Mouse (Mus musculus) gastrocnemius, adult 2 months (tissue): Measurements from ENCODE around the gene Mboat7. TPM values are rescaled to one million over a fixed set of nuclear protein-coding genes. Genes with fewer than 3 reads are reported as not detected.

Source experiments
- DNase-seq: peaks from one replicate; pipeline ENCODE4 v3.0.0; 2022
- H3K27ac ChIP-seq: fragments of 200-600 bp; 2 replicates; pipeline ENCODE4 v1.8.1; 2022; ENCODE audit warnings: mild to moderate bottlenecking
- H3K4me3 ChIP-seq: fragments of 200-600 bp; 2 replicates; pipeline ENCODE4 v1.8.1; 2022; ENCODE audit warnings: mild to moderate bottlenecking, moderate library complexity
- CTCF ChIP-seq: fragments of 200-600 bp; IDR thresholded peaks from 2 replicates; pipeline ENCODE4 v1.8.1; 2022; ENCODE audit warnings: antibody characterized with exemption, mild to moderate bottlenecking, moderate library complexity
- intact Hi-C: fragments of 180-260 bp; cut with DNase I; formaldehyde crosslinking; loops from one replicate; pipeline ENCODE4 v1.15.1; 2025
- microRNA-seq: library from miRNA; unstranded; fragments of <30 nt; microRNA quantifications from one replicate; pipeline ENCODE4 v1.2.0, GENCODE M21; 2021
- total RNA-seq, 2 experiments: library from RNA; stranded (reverse); gene quantifications; 2 replicates each; pipeline ENCODE4 v1.2.3; 2021

Gene Mboat7
- total RNA-seq, 2 experiments from 2014 or later = 8.9 to 10.1 TPM

DNA sequence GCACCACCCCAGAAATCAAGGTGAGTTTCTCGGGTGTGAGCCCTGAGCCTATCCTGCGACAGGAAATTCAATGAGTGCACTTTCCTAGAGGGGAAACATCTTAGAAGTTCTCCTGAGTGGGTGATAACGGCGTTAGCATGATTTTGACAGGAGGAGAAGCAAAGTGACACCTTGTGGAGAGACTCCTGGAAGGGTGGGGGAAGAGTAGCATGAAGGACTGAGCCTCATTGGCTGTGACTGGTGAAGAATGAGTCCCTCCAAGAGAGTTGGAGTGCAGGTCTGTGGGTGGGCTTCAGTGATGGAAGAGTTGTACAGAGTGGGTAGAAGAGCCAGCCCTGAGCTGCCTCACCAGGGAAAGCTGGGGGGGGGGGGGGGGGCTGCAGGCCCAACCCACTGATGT lies 36.4 kb downstream of the Mboat7 start:
- DNase-seq = no peak
- Histone ChIP-seq H3K27ac (no peak overlapping the region), H3K4me3 (no peak overlapping the region)
- intact Hi-C loops = no loop called here
- no peak for TF ChIP-seq CTCF

- TF ChIP-seq CTCF = no peak
- no peak for DNase-seq
- Histone ChIP-seq H3K27ac (peak overlapping the region; percentile 98), H3K4me3 (peak overlapping the region; percentile 75)
- intact Hi-C loops = loop anchor here (1.0 to 10.0 kb wide), 3 partner anchors 31 to 498 kb away; partner anchors contain the start of genes Mboat7 and Tsen34
Measured at GRCm38 (mm10) chr7:3646641-3647040, 46.7 kb downstream of the Mboat7 start.

GRCm38 (mm10) chr7:3646188-3646587 lies 47.1 kb downstream of the Mboat7 start:
- no peak for TF ChIP-seq CTCF
- intact Hi-C loops = loop anchor here (5.0 to 10.0 kb wide), 2 partner anchors 46 to 499 kb away; partner anchors contain the start of genes Mboat7 and Tsen34
- no peak for DNase-seq
- H3K27ac ChIP-seq = peak overlapping the region; percentile 98
- H3K4me3 ChIP-seq = peak overlapping the region; percentile 75

GRCm38 (mm10) chr7:3645488-3646025 lies 47.8 kb downstream of the Mboat7 start:
- peak overlapping the region; percentile 98 for H3K27ac ChIP-seq
- no peak for DNase-seq
- TF ChIP-seq CTCF = no peak
- intact Hi-C loops = loop anchor here (1.0 to 10.0 kb wide), 3 partner anchors 20 to 499 kb away; partner anchors contain the start of genes Leng1, Mboat7 and Tsen34
- H3K4me3 ChIP-seq = peak overlapping the region; percentile 75

DNA sequence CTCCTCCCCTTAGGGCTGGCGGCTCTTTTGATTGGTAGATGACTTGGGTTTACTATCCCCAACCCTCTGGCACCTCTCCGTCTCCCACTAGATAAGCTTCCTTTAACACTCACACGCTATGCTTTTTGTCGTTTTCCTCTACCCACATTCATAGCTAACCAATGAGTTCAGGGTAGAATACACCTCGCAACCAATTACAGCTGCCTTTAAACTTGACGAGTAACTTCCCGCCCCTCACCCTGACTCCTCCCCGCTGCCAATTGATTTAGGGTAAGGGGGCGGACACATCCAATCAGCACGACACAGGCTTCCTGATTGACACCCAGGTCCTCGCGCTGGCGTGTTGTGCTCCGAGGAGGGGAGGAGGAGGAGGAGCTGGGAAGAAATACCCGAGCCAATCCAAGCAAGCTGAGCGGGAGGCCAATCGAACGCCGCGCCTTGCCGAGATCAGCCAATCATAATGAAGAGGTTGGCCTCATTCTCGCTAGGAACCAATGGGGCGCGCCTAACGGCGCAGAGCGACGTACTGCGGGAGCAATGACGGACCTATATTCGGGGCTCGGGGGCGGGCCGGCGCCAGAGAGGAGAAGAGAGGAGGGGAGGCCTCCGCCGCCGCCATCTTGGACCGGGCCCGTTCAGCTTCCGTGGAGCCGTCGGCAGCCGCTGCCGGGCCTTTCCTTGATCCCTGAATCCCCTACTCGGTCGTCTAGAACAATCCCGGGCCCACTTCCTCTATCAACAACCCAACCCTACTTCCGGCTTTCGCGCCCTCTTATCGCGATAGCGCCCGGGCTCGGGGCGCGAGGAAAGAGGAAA lies 48.4 kb downstream of the Mboat7 start, which contains the start of gene Cnot3:
Cnot3 (plus strand) TSS at position 597 of the 816 bp plus-strand sequence.
- TF ChIP-seq CTCF = no peak
- H3K4me3 ChIP-seq = peak within 1 kb of the TSS; percentile 75
- intact Hi-C loops = loop anchor here (1.0 to 10.0 kb wide), 3 partner anchors 20 to 500 kb away; partner anchors contain the start of genes Leng1, Mboat7 and Tsen34
- DNase-seq = peak; percentile 99
- peak within 1 kb of the TSS; percentile 98 for H3K27ac ChIP-seq

DNA sequence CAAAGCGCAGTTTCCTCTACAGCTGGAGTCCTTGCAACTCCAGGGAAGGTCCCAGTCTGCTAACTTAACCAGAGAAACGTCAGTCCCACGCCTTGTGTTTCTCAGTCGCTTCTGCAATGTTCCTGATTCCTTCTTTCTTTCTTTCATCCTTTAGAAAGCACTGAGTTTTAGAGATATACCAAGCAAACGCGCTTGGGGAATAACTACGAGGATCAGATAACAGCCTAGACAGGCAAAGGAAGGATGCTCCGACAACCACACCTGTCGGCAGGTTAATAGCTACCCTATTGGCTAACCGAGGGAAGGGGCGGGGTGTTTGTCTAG lies 49.0 kb downstream of the Mboat7 start:
- Histone ChIP-seq H3K4me3 (peak overlapping the region; percentile 74), H3K27ac (peak overlapping the region; percentile 87)
- peak; percentile 89 for DNase-seq
- TF ChIP-seq CTCF = no peak
- intact Hi-C loops = loop anchor here (10.0 kb wide), 1 partner anchor 500 kb away; no protein-coding TSS in a partner anchor

DNA sequence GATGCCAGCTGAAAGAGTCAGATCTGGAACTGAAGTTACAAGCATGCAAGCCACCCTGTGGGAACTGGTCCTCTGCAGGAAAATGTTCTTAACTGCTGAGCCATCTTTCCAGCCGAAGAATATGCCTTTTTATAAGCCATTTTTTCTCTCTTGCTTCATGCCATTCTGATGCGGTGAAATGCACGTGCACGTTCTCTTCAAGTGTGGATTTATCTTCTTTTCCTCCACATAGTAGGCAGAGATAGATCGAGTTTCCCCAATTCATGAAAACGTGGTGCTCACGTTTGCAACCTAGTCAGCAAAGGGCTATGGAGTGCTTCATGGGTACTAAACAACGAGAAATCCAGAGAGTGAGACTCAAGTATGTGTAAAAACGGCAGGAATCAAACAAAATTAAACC lies 49.5 kb downstream of the Mboat7 start:
- no peak for DNase-seq
- intact Hi-C loops = loop anchor here (10.0 kb wide), 1 partner anchor 501 kb away; no protein-coding TSS in a partner anchor
- H3K4me3 ChIP-seq = peak overlapping the region; percentile 74
- no peak for TF ChIP-seq CTCF
- H3K27ac ChIP-seq = 0 out of 2 replicates have a peak overlapping the region, but pooled peaks have one; percentile 87

- Histone ChIP-seq H3K27ac (no peak overlapping the region), H3K4me3 (no peak overlapping the region)
- intact Hi-C loops = loop anchor here (10.0 kb wide), 1 partner anchor 501 kb away; no protein-coding TSS in a partner anchor
- no peak for TF ChIP-seq CTCF
- no peak for DNase-seq
Measured at GRCm38 (mm10) chr7:3643412-3643811, 49.9 kb downstream of the Mboat7 start.

- TF ChIP-seq CTCF = no peak
- no peak for DNase-seq
- intact Hi-C loops = no loop called here
- Histone ChIP-seq H3K27ac (peak overlapping the region; percentile 99), H3K4me3 (peak overlapping the region; percentile 90)
Measured at GRCm38 (mm10) chr7:3630478-3630815, 62.9 kb downstream of the Mboat7 start.

GRCm38 (mm10) chr7:3629543-3630477 lies 63.5 kb downstream of the Mboat7 start, which contains the start of the genes Tfpt and Prpf31:
Gene Tfpt, minus strand, starts transcription at chr7:3629929.
Gene Prpf31, plus strand, starts transcription at chr7:3629985.
- peak within 1 kb of the TSS; percentile 90 for H3K4me3 ChIP-seq
- TF ChIP-seq CTCF = no peak
- intact Hi-C loops = loop anchor here (5.0 kb wide), 1 partner anchor 62 kb away; the partner anchor contains the start of genes Mboat7 and Tsen34
- peak; percentile 93 for DNase-seq
- H3K27ac ChIP-seq = peak within 1 kb of the TSS; percentile 99

DNA sequence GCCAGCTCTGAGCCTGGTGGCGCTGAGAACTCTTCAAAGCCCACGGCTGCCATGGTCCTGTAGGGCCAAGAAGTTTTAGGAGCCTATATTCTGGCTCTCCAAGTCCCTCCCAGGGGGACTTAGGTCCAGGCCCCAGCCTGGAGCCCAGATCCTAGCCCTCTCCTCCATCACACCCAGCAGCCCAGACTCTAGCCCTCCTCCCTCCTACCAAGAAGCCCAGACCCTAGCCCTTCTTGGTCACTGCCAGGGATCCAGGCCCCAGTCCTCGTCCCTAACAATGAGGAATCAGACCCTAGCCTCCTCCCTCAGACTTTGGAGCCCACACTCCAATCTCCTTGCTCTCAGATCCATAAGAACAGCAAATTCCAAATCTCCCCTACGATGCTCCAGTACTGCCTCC lies 64.3 kb downstream of the Mboat7 start:
- no peak for DNase-seq
- Histone ChIP-seq H3K27ac (peak overlapping the region; percentile 99), H3K4me3 (peak overlapping the region; percentile 90)
- TF ChIP-seq CTCF = no peak
- intact Hi-C loops = loop anchor here (5.0 kb wide), 1 partner anchor 63 kb away; the partner anchor contains the start of genes Mboat7 and Tsen34

Small RNA genes within 50 kb of the gene (microRNA-seq; reads per million reads assigned to microRNA genes)
- 2.2 reads per million for gene Mir3572

Other genes starting within 250 kb of the Mboat7 start
- gene Tarm1, start 190.9 kb downstream of the Mboat7 start, total RNA-seq = not detected
- gene Oscar, start 77.4 kb downstream of the Mboat7 start, total RNA-seq = not detected
- gene Ndufa3, start 76.2 kb downstream of the Mboat7 start, total RNA-seq = 1,000 to 10,000 TPM in 1 of 2 experiments, 100 to 1,000 TPM in 1; 931 to 1,252 TPM
- 10 to 100 TPM; 14.0 to 16.2 TPM for gene Tfpt, start 63.6 kb downstream of the Mboat7 start, total RNA-seq
- 10 to 100 TPM; 20.8 to 22.1 TPM for gene Prpf31, start 63.5 kb downstream of the Mboat7 start, total RNA-seq
- gene Cnot3, start 48.3 kb downstream of the Mboat7 start, total RNA-seq = 10 to 100 TPM; 16.0 to 20.2 TPM
- 1 to 10 TPM; 4.9 to 6.8 TPM for gene Leng1, start 27.7 kb downstream of the Mboat7 start, total RNA-seq
- 1 to 10 TPM in 1 of 2 experiments, under 1 TPM in 1; 0.38 to 1.3 TPM for gene Tmc4, start 16.0 kb downstream of the Mboat7 start, total RNA-seq
- gene Tsen34, start 660 bp downstream of the Mboat7 start, total RNA-seq = 10 to 100 TPM; 22.7 to 31.9 TPM
- 100 to 1,000 TPM; 399 to 461 TPM for gene Rps9, start 10.5 kb upstream of the Mboat7 start, total RNA-seq
- gene Pirb, start 26.9 kb upstream of the Mboat7 start, total RNA-seq = under 1 TPM; 0.61 to 0.84 TPM
- not detected for gene Gm15448, start 132.2 kb upstream of the Mboat7 start, total RNA-seq
- gene Pira2, start 151.5 kb upstream of the Mboat7 start, total RNA-seq = not detected
- not detected for gene Gm14548, start 204.6 kb upstream of the Mboat7 start, total RNA-seq
- gene Lilra6, start 222.0 kb upstream of the Mboat7 start, total RNA-seq = under 1 TPM; 0.13 to 0.28 TPM